Mouse (Mus musculus) ES-E14 (cell line): Measurements from ENCODE around the gene Fam171a1.

ENCODE experiments used
- CHD2 ChIP-seq: IDR thresholded peaks from 2 replicates; pipeline ENCODE4 v1.6.1; 2014; ENCODE audit warnings: mild to moderate bottlenecking, low read depth, low read length, inconsistent platforms
- ZC3H11A ChIP-seq: IDR thresholded peaks from 2 replicates; pipeline ENCODE4 v1.6.1; 2012; ENCODE audit warnings: low read depth, mild to moderate bottlenecking, inconsistent platforms, low read length, borderline replicate concordance

- TF ChIP-seq ZC3H11A (no peak), CHD2 (no peak)
Measured at GRCm38 (mm10) chr2:3099971-3100370, 14.1 kb upstream of the Fam171a1 start.
